Mouse (Mus musculus): ENCODE results near the gene Chat. TPM values are rescaled to one million over a fixed set of nuclear protein-coding genes. Genes with fewer than 3 reads are reported as not detected.
A peak's percentile ranks its signal among the peaks of the same experiment; 100 is the strongest.

Gene Chat
- polyA plus RNA-seq, 1 experiment from 2014 or later, result 1.3 TPM

GRCm38 (mm10) chr14:32467606-32468005 lies 1.8 kb upstream of the Chat start:
- H3K27ac ChIP-seq (ENCODE audit: low read depth), result no peak overlapping the region
- WGBS, result under 1% methylated on average over 5 of the region's 5 CpGs
- H3K4me3 ChIP-seq (ENCODE audit: low read depth, low read length), result no peak overlapping the region
- no peak overlapping the region for H3K4me2 ChIP-seq (ENCODE audit: low read length)
- H3K36me3 ChIP-seq (ENCODE audit: control insufficient read depth, insufficient read depth, low read length), result no peaks in the 10 kb centered on the region
- ATAC-seq (replicated peaks; ENCODE audit: low FRiP score, low TSS enrichment, low read depth) (no peak), DNase-seq (ENCODE audit: low spot score) (peak; percentile 93)
- no peak overlapping the region for H3K9ac ChIP-seq (ENCODE audit: low read length)
- peaks cover 54% of the 10 kb centered on the region for H3K27me3 ChIP-seq (replicated peaks; ENCODE audit: control insufficient read depth, insufficient read depth, low read length)
- H3K4me1 ChIP-seq (replicated peaks; ENCODE audit: control insufficient read depth, insufficient read depth, low read length), result peaks cover 10% of the 10 kb centered on the region
- H3K9me3 ChIP-seq (ENCODE audit: control insufficient read depth, low read length), result no peaks in the 10 kb centered on the region

GRCm38 (mm10) chr14:32465506-32465870 lies 301 bp downstream of the Chat start:
- Histone ChIP-seq H3K4me1 (replicated peaks; ENCODE audit: control insufficient read depth, insufficient read depth, low read length) (peaks cover 10% of the 10 kb centered on the region), H3K27me3 (replicated peaks; ENCODE audit: control insufficient read depth, insufficient read depth, low read length) (peaks cover 75% of the 10 kb centered on the region), H3K27ac (ENCODE audit: low read depth) (no peak overlapping the region), H3K9ac (ENCODE audit: low read length) (no peak overlapping the region), H3K4me2 (ENCODE audit: low read length) (peak overlapping the region; percentile 63; the same call in 1 of the 2 replicates), H3K9me3 (ENCODE audit: control insufficient read depth, low read length) (no peaks in the 10 kb centered on the region), H3K4me3 (ENCODE audit: low read depth, low read length) (peak overlapping the region; percentile 36; the same call in 1 of the 2 replicates), H3K36me3 (ENCODE audit: control insufficient read depth, insufficient read depth, low read length) (no peaks in the 10 kb centered on the region)
- no peak for ATAC-seq (replicated peaks; ENCODE audit: low FRiP score, low TSS enrichment, low read depth)
- WGBS, result 0% methylated on average over 5 of the region's 11 CpGs
- DNase-seq (ENCODE audit: low spot score), result no peak

GRCm38 (mm10) chr14:32464601-32465505 lies 936 bp downstream of the Chat start, which contains the start of gene Slc18a3:
Gene Slc18a3 (minus strand): TSS chr14:32464850.
- peaks cover 81% of the 10 kb centered on the region for H3K27me3 ChIP-seq (replicated peaks; ENCODE audit: control insufficient read depth, insufficient read depth, low read length)
- ATAC-seq (replicated peaks; ENCODE audit: low FRiP score, low TSS enrichment, low read depth), result no peak
- H3K4me1 ChIP-seq (replicated peaks; ENCODE audit: control insufficient read depth, insufficient read depth, low read length), result peaks cover 10% of the 10 kb centered on the region
- 1% methylated on average over 64 of the region's 70 CpGs for WGBS
- no peaks in the 10 kb centered on the region for H3K9me3 ChIP-seq (ENCODE audit: control insufficient read depth, low read length)
- DNase-seq (ENCODE audit: low spot score), result peak; percentile 56
- no peak within 1 kb of the TSS for H3K9ac ChIP-seq (ENCODE audit: low read length)
- peak within 1 kb of the TSS; percentile 36 for H3K4me3 ChIP-seq (ENCODE audit: low read depth, low read length)
- H3K27ac ChIP-seq (ENCODE audit: low read depth), result no peak within 1 kb of the TSS
- no peaks in the 10 kb centered on the region for H3K36me3 ChIP-seq (ENCODE audit: control insufficient read depth, insufficient read depth, low read length)
- peak within 1 kb of the TSS; percentile 63 for H3K4me2 ChIP-seq (ENCODE audit: low read length)

- H3K4me2 ChIP-seq (ENCODE audit: low read length), result peak overlapping the region; percentile 63; the same call in 1 of the 2 replicates
- H3K36me3 ChIP-seq (ENCODE audit: control insufficient read depth, insufficient read depth, low read length), result no peaks in the 10 kb centered on the region
- H3K27me3 ChIP-seq (replicated peaks; ENCODE audit: control insufficient read depth, insufficient read depth, low read length), result peaks cover 95% of the 10 kb centered on the region
- no peak overlapping the region for H3K9ac ChIP-seq (ENCODE audit: low read length)
- ATAC-seq (replicated peaks; ENCODE audit: low FRiP score, low TSS enrichment, low read depth), result no peak
- H3K4me1 ChIP-seq (replicated peaks; ENCODE audit: control insufficient read depth, insufficient read depth, low read length), result peaks cover 10% of the 10 kb centered on the region
- peak overlapping the region; percentile 36 for H3K4me3 ChIP-seq (ENCODE audit: low read depth, low read length)
- DNase-seq (ENCODE audit: low spot score), result peak; percentile 63
- WGBS, result 5% methylated on average over 74 of the region's 74 CpGs
- H3K9me3 ChIP-seq (ENCODE audit: control insufficient read depth, low read length), result no peaks in the 10 kb centered on the region
- no peak overlapping the region for H3K27ac ChIP-seq (ENCODE audit: low read depth)
These were observed 2.4 kb downstream of the Chat start for GRCm38 (mm10) chr14:32463211-32464040.

- no peak overlapping the region for H3K4me3 ChIP-seq (ENCODE audit: low read depth, low read length)
- peaks cover 12% of the 10 kb centered on the region; the same call in 1 of the 2 replicates for H3K27me3 ChIP-seq (replicated peaks; ENCODE audit: control insufficient read depth, insufficient read depth, low read length)
- H3K36me3 ChIP-seq (ENCODE audit: control insufficient read depth, insufficient read depth, low read length), result no peaks in the 10 kb centered on the region
- H3K9me3 ChIP-seq (ENCODE audit: control insufficient read depth, low read length), result no peaks in the 10 kb centered on the region
- peak; percentile 10 for DNase-seq (ENCODE audit: low spot score)
- H3K4me1 ChIP-seq (replicated peaks; ENCODE audit: control insufficient read depth, insufficient read depth, low read length), result no peaks in the 10 kb centered on the region
- WGBS, result 8% methylated on average over 4 of the region's 4 CpGs
- H3K4me2 ChIP-seq (ENCODE audit: low read length), result no peak overlapping the region
- H3K9ac ChIP-seq (ENCODE audit: low read length), result no peak overlapping the region
- H3K27ac ChIP-seq (ENCODE audit: low read depth), result no peak overlapping the region
- ATAC-seq (replicated peaks; ENCODE audit: low FRiP score, low TSS enrichment, low read depth), result no peak
These were observed 13.2 kb downstream of the Chat start for GRCm38 (mm10) chr14:32452552-32452951.

- ATAC-seq (replicated peaks; ENCODE audit: low FRiP score, low TSS enrichment, low read depth) (no peak), DNase-seq (ENCODE audit: low spot score) (peak; percentile 16)
- H3K4me3 ChIP-seq (ENCODE audit: low read depth, low read length), result no peak overlapping the region
- H3K9ac ChIP-seq (ENCODE audit: low read length), result no peak overlapping the region
- WGBS, result 82% methylated on average over 6 of the region's 6 CpGs
- H3K27me3 ChIP-seq (replicated peaks; ENCODE audit: control insufficient read depth, insufficient read depth, low read length), result no peaks in the 10 kb centered on the region
- no peak overlapping the region for H3K4me2 ChIP-seq (ENCODE audit: low read length)
- H3K36me3 ChIP-seq (ENCODE audit: control insufficient read depth, insufficient read depth, low read length), result no peaks in the 10 kb centered on the region
- H3K27ac ChIP-seq (ENCODE audit: low read depth), result no peak overlapping the region
- H3K4me1 ChIP-seq (replicated peaks; ENCODE audit: control insufficient read depth, insufficient read depth, low read length), result no peaks in the 10 kb centered on the region
- H3K9me3 ChIP-seq (ENCODE audit: control insufficient read depth, low read length), result no peaks in the 10 kb centered on the region
These were observed 18.8 kb downstream of the Chat start for GRCm38 (mm10) chr14:32446989-32447388.

- WGBS, result 45% methylated on average over 8 of the region's 8 CpGs
- H3K9me3 ChIP-seq (ENCODE audit: control insufficient read depth, low read length), result no peaks in the 10 kb centered on the region
- no peak overlapping the region for H3K9ac ChIP-seq (ENCODE audit: low read length)
- H3K4me1 ChIP-seq (replicated peaks; ENCODE audit: control insufficient read depth, insufficient read depth, low read length), result 0 out of 2 replicates have a peak, but pooled peaks cover 6% of the 10 kb centered on the region
- no peaks in the 10 kb centered on the region for H3K27me3 ChIP-seq (replicated peaks; ENCODE audit: control insufficient read depth, insufficient read depth, low read length)
- no peak overlapping the region for H3K4me2 ChIP-seq (ENCODE audit: low read length)
- DNase-seq (ENCODE audit: low spot score), result no peak
- no peak overlapping the region for H3K27ac ChIP-seq (ENCODE audit: low read depth)
- ATAC-seq (replicated peaks; ENCODE audit: low FRiP score, low TSS enrichment, low read depth), result no peak
- H3K4me3 ChIP-seq (ENCODE audit: low read depth, low read length), result no peak overlapping the region
- H3K36me3 ChIP-seq (ENCODE audit: control insufficient read depth, insufficient read depth, low read length), result no peaks in the 10 kb centered on the region
These were observed 22.3 kb downstream of the Chat start for GRCm38 (mm10) chr14:32443446-32443845.

- no peaks in the 10 kb centered on the region for H3K36me3 ChIP-seq (ENCODE audit: control insufficient read depth, insufficient read depth, low read length)
- peak overlapping the region; percentile 87 for H3K27ac ChIP-seq (ENCODE audit: low read depth)
- no peak overlapping the region for H3K4me3 ChIP-seq (ENCODE audit: low read depth, low read length)
- H3K4me1 ChIP-seq (replicated peaks; ENCODE audit: control insufficient read depth, insufficient read depth, low read length), result 0 out of 2 replicates have a peak, but pooled peaks cover 6% of the 10 kb centered on the region
- DNase-seq (ENCODE audit: low spot score) (peak; percentile 63), ATAC-seq (replicated peaks; ENCODE audit: low FRiP score, low TSS enrichment, low read depth) (peak; percentile 76)
- 10% methylated on average over 3 of the region's 3 CpGs for WGBS
- H3K4me2 ChIP-seq (ENCODE audit: low read length), result no peak overlapping the region
- no peaks in the 10 kb centered on the region for H3K9me3 ChIP-seq (ENCODE audit: control insufficient read depth, low read length)
- no peaks in the 10 kb centered on the region for H3K27me3 ChIP-seq (replicated peaks; ENCODE audit: control insufficient read depth, insufficient read depth, low read length)
- H3K9ac ChIP-seq (ENCODE audit: low read length), result no peak overlapping the region
These were observed 26.0 kb downstream of the Chat start for GRCm38 (mm10) chr14:32439744-32440143.

Data from intestine, embryonic 14.5 days (tissue).